Mouse (Mus musculus): ENCODE data around the gene Camk2n2.

DNA sequence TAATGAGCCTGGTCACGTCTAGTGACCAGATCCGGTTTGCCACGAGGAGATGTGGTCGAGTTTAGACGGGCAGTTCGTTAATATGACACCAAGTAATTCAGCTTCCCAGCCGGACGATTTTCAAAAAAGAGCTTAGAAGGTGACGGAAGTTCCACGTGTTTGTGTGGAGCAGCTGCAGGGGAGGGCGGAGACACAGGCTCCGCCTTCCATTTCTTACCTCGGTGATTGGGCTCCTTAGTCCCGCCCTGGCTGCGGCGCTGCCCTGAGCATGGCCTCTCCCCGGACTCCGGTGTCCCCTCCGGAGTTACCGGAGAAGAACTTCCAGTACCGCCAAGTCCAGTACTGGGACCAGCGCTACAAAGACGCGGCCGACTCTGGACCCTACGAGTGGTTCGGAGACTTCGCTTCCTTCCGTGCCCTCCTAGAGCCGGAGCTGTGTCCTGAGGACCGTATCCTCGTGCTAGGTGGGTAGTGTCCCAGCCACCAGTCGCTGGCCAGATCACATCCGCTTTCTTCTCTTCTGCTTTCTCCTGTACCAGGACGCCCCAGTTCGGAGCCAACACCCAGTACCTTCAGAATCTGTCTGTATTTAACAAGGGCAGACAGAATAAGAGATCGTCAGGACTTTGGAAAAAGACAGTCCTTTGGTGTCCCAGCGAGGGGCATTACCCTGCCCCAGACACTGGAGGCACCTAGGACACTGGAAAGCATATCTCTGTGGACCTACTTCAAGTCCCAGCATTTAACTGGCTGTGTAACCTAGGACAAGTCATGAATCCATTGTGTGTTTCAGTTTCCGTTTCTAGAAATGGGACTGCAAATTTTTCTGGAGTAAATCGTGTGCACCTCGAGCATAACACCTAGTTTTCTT lies 9.5 kb downstream of the Camk2n2 start, which contains the start of the genes Eef1akmt4, Gm49333 and Alg3:
- TF ChIP-seq CTCF (conservative IDR thresholded peaks at IDR 0.05; ENCODE audit: low read length), result no peak
- no peak for TF ChIP-seq NANOG (IDR thresholded peaks at IDR 0.05; ENCODE audit: borderline replicate concordance, low read length)
- no peak for TF ChIP-seq POU5F1 (IDR thresholded peaks at IDR 0.05; ENCODE audit: borderline replicate concordance, low read length)

Measured in E14TG2a.4 (cell line).